ENCODE assay signal across 9 mouse cellular contexts in genomic region chrX:103622935-103623280, GRCm38 (mm10). TPM values are rescaled to one million over a fixed set of nuclear protein-coding genes. Genes with fewer than 3 reads are reported as not detected.
DNase-seq lines count a peak whose midpoint lies in the region; ATAC-seq and TF ChIP-seq lines count a peak whose summit lies in the region.
"Had no signal": no experiment of that assay in that cellular context is flagged by ENCODE, and none has a peak within 500 bp of the region (broad histone marks: within the 10 kb centered on the region; RNA-seq: fewer than 3 reads in every experiment).

No protein-coding gene starts in this region.

- no peak for DNase-seq in liver, postnatal 0 days
- DNase-seq in retina, postnatal 1 day, result peak; percentile 31

- 4% methylated on average over 13 of the region's 13 CpGs for WGBS in bone marrow, adult 2 months
- 4% methylated on average over 13 of the region's 13 CpGs for WGBS in forebrain, embryonic 13.5 days
- WGBS in intestine, embryonic 15.5 days, result 3% methylated on average over 13 of the region's 13 CpGs
- 6% methylated on average over 13 of the region's 13 CpGs for WGBS in liver, postnatal 0 days (ENCODE audit: insufficient replicate concordance)

- no peak for TF ChIP-seq CTCF in bone marrow, adult 2 months (IDR thresholded peaks at IDR 0.05; ENCODE audit: control insufficient read depth, insufficient read depth, low read length)
- TF ChIP-seq CTCF in liver, postnatal 0 days (IDR thresholded peaks at IDR 0.05; ENCODE audit: low read depth), result no peak

- peaks cover 29% of the 10 kb centered on the region for H3K27me3 ChIP-seq in erythroblast, embryonic 14.5 days (ENCODE audit: control insufficient read depth)
- H3K27me3 ChIP-seq in forebrain, embryonic 13.5 days, result no peaks in the 10 kb centered on the region
- H3K27me3 ChIP-seq in intestine, embryonic 15.5 days (replicated peaks), result no peaks in the 10 kb centered on the region
- H3K27me3 ChIP-seq in liver, postnatal 0 days (ENCODE audit: insufficient read depth, low read length), result no peaks in the 10 kb centered on the region

- no peak for TF ChIP-seq POLR2A in bone marrow, adult 2 months (IDR thresholded peaks at IDR 0.05; ENCODE audit: borderline replicate concordance, control insufficient read depth, low read depth, low read length)

- no peak overlapping the region for H3K27ac ChIP-seq in bone marrow, adult 2 months (ENCODE audit: control insufficient read depth, insufficient read depth, low read depth, low read length, poor library complexity)
- no peak overlapping the region for H3K27ac ChIP-seq in forebrain, embryonic 13.5 days
- H3K27ac ChIP-seq in intestine, embryonic 15.5 days, result no peak overlapping the region
- no peak overlapping the region for H3K27ac ChIP-seq in liver, postnatal 0 days (ENCODE audit: low read depth)

- H3K4me2 ChIP-seq in forebrain, embryonic 13.5 days, result peak overlapping the region; percentile 66
- H3K4me2 ChIP-seq in intestine, embryonic 15.5 days (replicated peaks), result peak overlapping the region; percentile 61
- peak overlapping the region; percentile 88 for H3K4me2 ChIP-seq in liver, postnatal 0 days (ENCODE audit: low read depth, low read length)

- H3K9ac ChIP-seq in forebrain, embryonic 13.5 days, result peak overlapping the region; percentile 66
- peak overlapping the region; percentile 65; the same call in 1 of the 2 replicates for H3K9ac ChIP-seq in intestine, embryonic 15.5 days
- peak overlapping the region; percentile 39 for H3K9ac ChIP-seq in liver, postnatal 0 days (replicated peaks)

- H3K4me1 ChIP-seq in erythroblast, embryonic 14.5 days (ENCODE audit: control insufficient read depth), result peaks cover 35% of the 10 kb centered on the region
- no peaks in the 10 kb centered on the region for H3K4me1 ChIP-seq in bone marrow, adult 2 months (ENCODE audit: control insufficient read depth, insufficient read depth, low read length)
- H3K4me1 ChIP-seq in forebrain, embryonic 13.5 days, result peaks cover 7% of the 10 kb centered on the region; the same call in 1 of the 2 replicates
- 0 out of 2 replicates have a peak, but pooled peaks cover 3% of the 10 kb centered on the region for H3K4me1 ChIP-seq in intestine, embryonic 15.5 days (replicated peaks)
- peaks cover 13% of the 10 kb centered on the region for H3K4me1 ChIP-seq in liver, postnatal 0 days (ENCODE audit: insufficient read depth)

- H3K4me3 ChIP-seq in erythroblast, embryonic 14.5 days (replicated peaks), result peak overlapping the region; percentile 75
- peak overlapping the region; percentile 42 for H3K4me3 ChIP-seq in bone marrow, adult 2 months (replicated peaks; ENCODE audit: control insufficient read depth, low read depth, low read length)
- peak overlapping the region; percentile 47 for H3K4me3 ChIP-seq in forebrain, embryonic 13.5 days
- H3K4me3 ChIP-seq in intestine, embryonic 15.5 days (replicated peaks), result peak overlapping the region; percentile 48
- H3K4me3 ChIP-seq in liver, postnatal 0 days (ENCODE audit: low read depth, low read length), result peak overlapping the region; percentile 51

- no peak for ATAC-seq in erythroblast, adult 5-6 weeks (replicated peaks; ENCODE audit: low FRiP score, poor library complexity, severe bottlenecking)
- ATAC-seq in forebrain, embryonic 13.5 days, result no peak
- peak; percentile 5 for ATAC-seq in intestine, embryonic 15.5 days
- no peak for ATAC-seq in liver, postnatal 0 days
- no peak for ATAC-seq in granulocyte monocyte progenitor cell, adult 5-6 weeks (replicated peaks; ENCODE audit: poor library complexity, severe bottlenecking)

- no peak for TF ChIP-seq EP300 in liver, postnatal 0 days (IDR thresholded peaks at IDR 0.05; ENCODE audit: low read depth)

- H3K36me3 ChIP-seq in erythroblast, embryonic 14.5 days (ENCODE audit: control insufficient read depth), result no peaks in the 10 kb centered on the region
- H3K36me3 ChIP-seq in forebrain, embryonic 13.5 days (ENCODE audit: poor library complexity, severe bottlenecking), result no peaks in the 10 kb centered on the region
- H3K36me3 ChIP-seq in intestine, embryonic 15.5 days, result no peaks in the 10 kb centered on the region
- H3K36me3 ChIP-seq in liver, postnatal 0 days (replicated peaks; ENCODE audit: insufficient read depth, low read length), result no peaks in the 10 kb centered on the region
- H3K36me3 ChIP-seq: G1E had no signal

- no peaks in the 10 kb centered on the region for H3K9me3 ChIP-seq in erythroblast, embryonic 14.5 days (ENCODE audit: control insufficient read depth, low read length)
- H3K9me3 ChIP-seq in forebrain, embryonic 13.5 days (replicated peaks), result no peaks in the 10 kb centered on the region
- H3K9me3 ChIP-seq in intestine, embryonic 15.5 days, result no peaks in the 10 kb centered on the region
- H3K9me3 ChIP-seq in liver, postnatal 0 days (ENCODE audit: low read length), result no peaks in the 10 kb centered on the region
- H3K9me3 ChIP-seq: G1E had no signal

RNA-seq across cellular contexts. Expression of gene Zcchc13, which starts 7.5 kb away (rescaled TPM):
- polyA plus RNA-seq in erythroblast, embryonic 14.5 days (2012), result not detected in 2 replicates
- total RNA-seq in erythroblast, adult 5-6 weeks (2015; ENCODE audit: low replicate concordance), result 3.1 TPM in 1 of 2 replicates, not detected in the other
- not detected in 2 replicates for total RNA-seq in erythroblast, adult 5-6 weeks (2017; ENCODE audit: low replicate concordance)
- 1.4 TPM in 1 of 2 replicates, not detected in the other for polyA plus RNA-seq in bone marrow, adult 2 months (2011; ENCODE audit: insufficient read depth, insufficient read length, low replicate concordance, missing spikeins)
- not detected in 2 replicates for polyA plus RNA-seq in forebrain, embryonic 13.5 days (2015; fragmentation: Nextera tagmentation; extraction: Ambion mirVana)
- not detected in 2 replicates for polyA plus RNA-seq in intestine, embryonic 15.5 days (2015; fragmentation: Nextera tagmentation; extraction: Ambion mirVana)
- polyA plus RNA-seq in liver, postnatal 0 days (2015; fragmentation: Nextera tagmentation; extraction: Ambion mirVana), result not detected in 2 replicates
- total RNA-seq in granulocyte monocyte progenitor cell, adult 5-6 weeks (2014; fragmentation: Nextera tagmentation), result not detected in 2 replicates
- not detected in 2 replicates for total RNA-seq in granulocyte monocyte progenitor cell, adult 5-6 weeks (2017)
- total RNA-seq: G1E had no signal
- polyA plus RNA-seq: G1E had no signal
